Comparison of ENCODE assay signal across 20 mouse cellular contexts in the genomic region with DNA sequence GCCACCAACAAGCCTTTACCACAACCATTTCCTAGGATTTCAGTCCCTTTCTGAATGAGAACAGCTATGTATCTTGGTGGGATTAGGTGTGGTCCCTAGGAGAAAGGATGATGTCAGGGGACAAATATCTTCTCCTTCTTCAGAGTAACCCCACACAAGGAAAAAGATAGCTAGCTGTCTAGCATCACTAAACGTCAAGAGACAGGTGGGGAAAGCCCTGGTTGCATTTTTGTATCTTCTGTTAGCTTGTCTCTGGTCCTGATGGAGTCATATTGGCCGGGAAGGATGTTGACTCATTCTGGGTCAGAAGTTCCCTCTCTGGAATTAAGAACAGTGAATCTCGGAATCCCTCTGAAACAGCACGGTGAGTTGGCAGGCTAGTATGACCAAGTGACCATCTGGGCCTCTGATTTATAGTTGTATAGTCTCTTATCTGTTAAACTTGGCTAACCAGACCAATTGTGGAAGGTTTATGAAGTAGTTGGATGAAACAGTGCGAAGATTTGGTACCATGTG.
DNase-seq lines count a peak whose midpoint lies in the region; TF ChIP-seq lines count a peak whose summit lies in the region.
"Had no signal": no experiment of that assay in that cellular context is flagged by ENCODE, and none has a peak within 500 bp of the region (broad histone marks: within the 10 kb centered on the region; RNA-seq: fewer than 3 reads in every experiment).

No protein-coding gene starts in this region.

- no peaks in the 10 kb centered on the region for H3K79me3 ChIP-seq in C2C12 (ENCODE audit: low read depth)

- no peak for TF ChIP-seq CTCF in heart, adult 2 months (IDR thresholded peaks at IDR 0.05)
- no peak for TF ChIP-seq CTCF in C2C12 (IDR thresholded peaks at IDR 0.05; ENCODE audit: control insufficient read depth, insufficient read depth, insufficient read length)

- H3ac ChIP-seq in C2C12 (ENCODE audit: control insufficient read depth, insufficient read length, low read depth): no peak overlapping the region

- H3K9ac ChIP-seq in heart, adult 2 months (ENCODE audit: low read depth, low read length): no peak overlapping the region
- H3K9ac ChIP-seq: forebrain, embryonic 13.5 days; hindbrain, embryonic 13.5 days; intestine, embryonic 15.5 days had no signal

- no peak for TF ChIP-seq POLR2A in heart, adult 2 months (IDR thresholded peaks at IDR 0.05; ENCODE audit: insufficient read depth, low read depth, low read length)

- H3K27ac ChIP-seq in heart, adult 2 months: no peak overlapping the region
- H3K27ac ChIP-seq: forebrain, embryonic 10.5 days; forebrain, embryonic 13.5 days; gastrocnemius, adult 2 months; hindbrain, embryonic 10.5 days; hindbrain, embryonic 13.5 days; intestine, embryonic 15.5 days had no signal

- no peak overlapping the region for H3K4me3 ChIP-seq in heart, adult 2 months
- H3K4me3 ChIP-seq in C2C12 (ENCODE audit: insufficient read depth, poor library complexity, severe bottlenecking): no peak overlapping the region
- H3K4me3 ChIP-seq: forebrain, embryonic 10.5 days; forebrain, embryonic 13.5 days; gastrocnemius, adult 2 months; hindbrain, embryonic 10.5 days; hindbrain, embryonic 13.5 days; intestine, embryonic 15.5 days had no signal

- no peaks in the 10 kb centered on the region for H3K79me2 ChIP-seq in heart, adult 2 months (replicated peaks; ENCODE audit: control insufficient read depth, insufficient read depth, low read length)
- H3K79me2 ChIP-seq in C2C12 (ENCODE audit: control insufficient read depth, insufficient read depth): no peaks in the 10 kb centered on the region

- 57% methylated on average over 5 of the region's 5 CpGs for WGBS in heart, adult 2 months

- DNase-seq in heart, adult 11 months: peak; percentile 87
- DNase-seq in heart, adult 2 months: no peak
- DNase-seq in lung, postnatal 36 days: peak; percentile 1
- no peak for DNase-seq in lung, postnatal 10 days
- DNase-seq in skeletal muscle tissue, adult 2 months (ENCODE audit: low read depth, low spot score): peak; percentile 11
- no peak for DNase-seq in right cerebral cortex, postnatal 10 days (ENCODE audit: low spot score in 2 of 2)
- DNase-seq: adrenal gland, postnatal 10 days; adrenal gland, postnatal 36 days; cerebellum, adult 18-20 months; cerebellum, adult 9-10 months; cerebellum, postnatal 14 days; gastrocnemius, adult 2 months; gastrocnemius, postnatal 14 days; heart, postnatal 36 days had no signal

- H3K36me3 ChIP-seq in heart, adult 2 months (ENCODE audit: control insufficient read depth, insufficient read depth, low read length): no peaks in the 10 kb centered on the region
- no peaks in the 10 kb centered on the region for H3K36me3 ChIP-seq in C2C12 (ENCODE audit: control insufficient read depth, insufficient read depth)
- H3K36me3 ChIP-seq: forebrain, embryonic 10.5 days; hindbrain, embryonic 10.5 days; hindbrain, embryonic 13.5 days; intestine, embryonic 15.5 days had no signal

- H3K27me3 ChIP-seq in heart, adult 2 months (ENCODE audit: control insufficient read depth, insufficient read depth, low read length): no peaks in the 10 kb centered on the region
- H3K27me3 ChIP-seq in C2C12 (ENCODE audit: control insufficient read depth, insufficient read depth, insufficient read length): no peaks in the 10 kb centered on the region
- H3K27me3 ChIP-seq: forebrain, embryonic 13.5 days; hindbrain, embryonic 13.5 days; intestine, embryonic 15.5 days had no signal

- H3K4me1 ChIP-seq in heart, adult 2 months (ENCODE audit: control insufficient read depth, insufficient read depth, low read length): peaks cover 2% of the 10 kb centered on the region; the same call in 1 of the 2 replicates
- H3K4me1 ChIP-seq: forebrain, embryonic 10.5 days; forebrain, embryonic 13.5 days; hindbrain, embryonic 10.5 days; hindbrain, embryonic 13.5 days; intestine, embryonic 15.5 days had no signal

- no peak for TF ChIP-seq EP300 in heart, adult 2 months (IDR thresholded peaks at IDR 0.05; ENCODE audit: insufficient read depth, low read depth, low read length)

- intact Hi-C loops in heart, adult 2 months (cut with DNase I): no loop called here

TF ChIP-seq in C2C12, 6 proteins besides CTCF, POLR2A, EP300 and RAD21:
- no peak for TF ChIP-seq MAX (IDR thresholded peaks at IDR 0.05)
- TF ChIP-seq MYOG (IDR thresholded peaks at IDR 0.05; ENCODE audit: control insufficient read depth, extremely low read depth, insufficient read length): no peak
- TF ChIP-seq FOSL1 (IDR thresholded peaks at IDR 0.05; ENCODE audit: insufficient read depth, low read length, poor library complexity, severe bottlenecking): no peak
- TF ChIP-seq MYOD1 (IDR thresholded peaks at IDR 0.05; ENCODE audit: control insufficient read depth, insufficient read length, low read depth): peak; percentile 96
- TF ChIP-seq CEBPB (IDR thresholded peaks at IDR 0.05; ENCODE audit: low read depth): no peak
- no peak for TF ChIP-seq USF1 (IDR thresholded peaks at IDR 0.05; ENCODE audit: low read depth)
TF ChIP-seq in C2C12: peak in this region for 1.

Comparison
In these comparisons a context has a peak if more than half of its experiments do, and no peak if none do; other contexts are left out.
1. DNase-seq: peak in heart, adult 11 months (single experiment), lung, postnatal 36 days (single experiment) and skeletal muscle tissue, adult 2 months (single experiment); none in heart, adult 2 months (0 of 2), lung, postnatal 10 days (single experiment) and right cerebral cortex, postnatal 10 days (0 of 2).